Comparison of ENCODE assay signal across 8 mouse cellular contexts in genomic region chr11:97439935-97440334, GRCm38 (mm10). TPM values are rescaled to one million over a fixed set of nuclear protein-coding genes. Genes with fewer than 3 reads are reported as not detected.
DNase-seq lines count a peak whose midpoint lies in the region; ATAC-seq and TF ChIP-seq lines count a peak whose summit lies in the region.

No protein-coding gene starts in this region.

- peaks cover 7% of the 10 kb centered on the region for H3K4me1 ChIP-seq in cerebellum, adult 2 months (ENCODE audit: control insufficient read depth, insufficient read depth, low read length)
- H3K4me1 ChIP-seq in forebrain, embryonic 14.5 days (ENCODE audit: control insufficient read depth, insufficient read depth, low read length), result peaks cover 11% of the 10 kb centered on the region
- peaks cover 83% of the 10 kb centered on the region for H3K4me1 ChIP-seq in limb, embryonic 13.5 days
- H3K4me1 ChIP-seq in midbrain, embryonic 12.5 days, result peaks cover 35% of the 10 kb centered on the region

- no peak for TF ChIP-seq POLR2A in cerebellum, adult 2 months (IDR thresholded peaks at IDR 0.05; ENCODE audit: borderline replicate concordance, insufficient read depth, low read length)

- H3K9me3 ChIP-seq in forebrain, embryonic 14.5 days (replicated peaks; ENCODE audit: control insufficient read depth, low read length), result no peaks in the 10 kb centered on the region
- H3K9me3 ChIP-seq in limb, embryonic 13.5 days, result no peaks in the 10 kb centered on the region
- H3K9me3 ChIP-seq in midbrain, embryonic 12.5 days, result no peaks in the 10 kb centered on the region

- DNase-seq in cerebellum, adult 9-11 months, result peak; percentile 21
- no peak for DNase-seq in cerebellum, adult 2 months
- DNase-seq in forebrain, embryonic 14.5 days (ENCODE audit: low spot score), result no peak
- DNase-seq in urinary bladder, postnatal 14 days (ENCODE audit: low spot score), result peak; percentile 87

- no peaks in the 10 kb centered on the region for H3K27me3 ChIP-seq in cerebellum, adult 2 months (ENCODE audit: control insufficient read depth, insufficient read depth, low read length)
- H3K27me3 ChIP-seq in forebrain, embryonic 14.5 days (replicated peaks; ENCODE audit: control insufficient read depth, insufficient read depth, low read length), result peaks cover 19% of the 10 kb centered on the region
- H3K27me3 ChIP-seq in limb, embryonic 13.5 days, result peaks cover 20% of the 10 kb centered on the region
- H3K27me3 ChIP-seq in midbrain, embryonic 12.5 days, result peaks cover 77% of the 10 kb centered on the region

- peak overlapping the region; percentile 44 for H3K4me2 ChIP-seq in forebrain, embryonic 14.5 days (ENCODE audit: low read length)
- H3K4me2 ChIP-seq in limb, embryonic 13.5 days (replicated peaks), result peak overlapping the region; percentile 85
- H3K4me2 ChIP-seq in midbrain, embryonic 12.5 days (replicated peaks), result peak overlapping the region; percentile 55

- no peaks in the 10 kb centered on the region for H3K36me3 ChIP-seq in forebrain, embryonic 14.5 days (ENCODE audit: control insufficient read depth, insufficient read depth, low read length)
- peaks cover 18% of the 10 kb centered on the region for H3K36me3 ChIP-seq in limb, embryonic 13.5 days
- no peaks in the 10 kb centered on the region for H3K36me3 ChIP-seq in midbrain, embryonic 12.5 days

- H3K4me3 ChIP-seq in cerebellum, adult 2 months (replicated peaks; ENCODE audit: insufficient read depth, low read depth, low read length), result no peak overlapping the region
- peak overlapping the region; percentile 29 for H3K4me3 ChIP-seq in forebrain, embryonic 14.5 days (ENCODE audit: low read depth, low read length)
- peak overlapping the region; percentile 71 for H3K4me3 ChIP-seq in limb, embryonic 13.5 days
- peak overlapping the region; percentile 45 for H3K4me3 ChIP-seq in midbrain, embryonic 12.5 days

- 7% methylated on average over 36 of the region's 37 CpGs for WGBS in cerebellum, adult 2 months
- WGBS in forebrain, embryonic 14.5 days, result 3% methylated on average over 37 of the region's 37 CpGs
- WGBS in limb, embryonic 13.5 days, result 2% methylated on average over 29 of the region's 37 CpGs
- 3% methylated on average over 33 of the region's 37 CpGs for WGBS in midbrain, embryonic 12.5 days

- H3K9ac ChIP-seq in forebrain, embryonic 14.5 days (ENCODE audit: low read length), result peak overlapping the region; percentile 47
- H3K9ac ChIP-seq in limb, embryonic 13.5 days, result peak overlapping the region; percentile 86
- H3K9ac ChIP-seq in midbrain, embryonic 12.5 days (replicated peaks), result peak overlapping the region; percentile 50

- 0 out of 2 replicates have a peak, but pooled peaks have one; percentile 19 for ATAC-seq in forebrain, embryonic 14.5 days
- peak; percentile 28 to 35; a peak in 1 of 4 replicates for ATAC-seq in hematopoietic stem cell, adult 5-6 weeks (replicated peaks in 1 of 2; ENCODE audit: insufficient read depth in 1 of 2, low FRiP score in 2 of 2, low TSS enrichment in 1 of 2, low read depth in 1 of 2, poor library complexity in 2 of 2, severe bottlenecking in 2 of 2)
- peak; percentile 55 for ATAC-seq in limb, embryonic 13.5 days (ENCODE audit: low FRiP score, low read depth)
- ATAC-seq in midbrain, embryonic 12.5 days (ENCODE audit: low FRiP score, low read depth), result no peak
- no peak for ATAC-seq in activated CD4-positive, CD25-positive, alpha-beta regulatory T cell, adult 4 months

- no peak overlapping the region for H3K27ac ChIP-seq in cerebellum, adult 2 months (ENCODE audit: insufficient read depth, low read length)
- H3K27ac ChIP-seq in forebrain, embryonic 14.5 days (ENCODE audit: low read depth, low read length), result no peak overlapping the region
- H3K27ac ChIP-seq in limb, embryonic 13.5 days, result peak overlapping the region; percentile 69
- 0 out of 2 replicates have a peak overlapping the region, but pooled peaks have one; percentile 12 for H3K27ac ChIP-seq in midbrain, embryonic 12.5 days (replicated peaks)

- TF ChIP-seq CTCF in cerebellum, adult 2 months (IDR thresholded peaks at IDR 0.05; ENCODE audit: borderline replicate concordance, insufficient read depth, low read depth, low read length), result no peak

RNA-seq across cellular contexts. Expression of gene Arhgap23, which starts 24.6 kb away (rescaled TPM):
- 68.9 and 77.2 TPM in 2 replicates for polyA plus RNA-seq in cerebellum, adult 2 months (2012; rRNA removed)
- polyA plus RNA-seq in forebrain, embryonic 14.5 days (2014; fragmentation: Nextera tagmentation; extraction: Ambion mirVana), result 5.4 and 6.3 TPM in 2 replicates
- total RNA-seq in hematopoietic stem cell, adult 5-6 weeks (2017), result 7.3 and 11.4 TPM in 2 replicates
- polyA plus RNA-seq in limb, embryonic 13.5 days (2015; fragmentation: Nextera tagmentation; extraction: Ambion mirVana), result 6.7 and 7.2 TPM in 2 replicates
- 6.3 and 7.9 TPM in 2 replicates for polyA plus RNA-seq in midbrain, embryonic 12.5 days (2016; fragmentation: Nextera tagmentation; extraction: Ambion mirVana)
- not detected for polyA plus RNA-seq in activated CD4-positive, CD25-positive, alpha-beta regulatory T cell, adult 4 months (2017; shearing (Covaris generic))

Comparison
In these comparisons a context has a peak if more than half of its experiments do, and no peak if none do; other contexts are left out.
1. DNase-seq: peak in cerebellum, adult 9-11 months (single experiment) and urinary bladder, postnatal 14 days (single experiment); none in cerebellum, adult 2 months (0 of 2) and forebrain, embryonic 14.5 days (single experiment).
2. H3K27ac ChIP-seq: peak in limb, embryonic 13.5 days (single experiment) and midbrain, embryonic 12.5 days (single experiment); none in cerebellum, adult 2 months (single experiment) and forebrain, embryonic 14.5 days (single experiment).
3. ATAC-seq: peak in forebrain, embryonic 14.5 days (single experiment), hematopoietic stem cell, adult 5-6 weeks (2 of 2) and limb, embryonic 13.5 days (single experiment); none in midbrain, embryonic 12.5 days (single experiment) and activated CD4-positive, CD25-positive, alpha-beta regulatory T cell, adult 4 months (single experiment).
4. Peak in every context shown above with its lines, with median percentiles within 50 percentile points of each other: H3K4me2 ChIP-seq and H3K9ac ChIP-seq.